In genomic region chr6:99440606-99441005, GRCm38 (mm10) we compare ENCODE assay signal across 11 mouse cellular contexts.
A peak's percentile ranks its signal among the peaks of the same experiment; 100 is the strongest.
DNase-seq lines count a peak whose midpoint lies in the region; ATAC-seq and TF ChIP-seq lines count a peak whose summit lies in the region.
"Had no signal": no experiment of that assay in that cellular context is flagged by ENCODE, and none has a peak within 500 bp of the region (broad histone marks: within the 10 kb centered on the region; RNA-seq: fewer than 3 reads in every experiment).

No protein-coding gene starts in this region.

- no peak overlapping the region for H3K4me3 ChIP-seq in heart, embryonic 13.5 days
- no peak overlapping the region for H3K4me3 ChIP-seq in lung, embryonic 14.5 days (ENCODE audit: low read depth, low read length)
- H3K4me3 ChIP-seq in hindbrain, embryonic 15.5 days: no peak overlapping the region
- no peak overlapping the region for H3K4me3 ChIP-seq in midbrain, postnatal 0 days (ENCODE audit: low read depth, low read length)
- H3K4me3 ChIP-seq: intestine, embryonic 15.5 days; lung, embryonic 15.5 days had no signal

- WGBS in heart, embryonic 13.5 days: 88% methylated on average over 2 of the region's 2 CpGs
- 87% methylated on average over 2 of the region's 2 CpGs for WGBS in lung, embryonic 14.5 days
- WGBS in hindbrain, embryonic 15.5 days: 91% methylated on average over 2 of the region's 2 CpGs
- whole genome bisulfite sequencing in midbrain, postnatal 0 days: 87% methylated on average over 2 of the region's 2 CpGs

- intact Hi-C loops in heart, postnatal 10 days (cut with DNase I): no loop called here

- ATAC-seq in heart, embryonic 13.5 days (ENCODE audit: extremely low read depth, insufficient number of reproducible peaks, low FRiP score, low TSS enrichment): no peak
- ATAC-seq in lung, embryonic 14.5 days (ENCODE audit: insufficient read depth): no peak
- ATAC-seq in hindbrain, embryonic 15.5 days (ENCODE audit: low FRiP score, low read depth): no peak
- ATAC-seq in midbrain, postnatal 0 days (ENCODE audit: low FRiP score): no peak

- no peak for DNase-seq in heart, postnatal 10 days
- DNase-seq in lung, embryonic 14.5 days: no peak
- no peak for DNase-seq in lung, postnatal 36 days
- DNase-seq in midbrain, postnatal 0 days (ENCODE audit: low spot score): no peak
- no peak for DNase-seq in yolk sac, embryonic 10.5 days (ENCODE audit: low spot score)
- DNase-seq: cerebellum, adult 18-20 months; thymus, postnatal 36 days had no signal

- peak overlapping the region; percentile 74 for H3K27ac ChIP-seq in heart, embryonic 13.5 days (replicated peaks)
- H3K27ac ChIP-seq in lung, embryonic 14.5 days (ENCODE audit: low read depth): peak overlapping the region; percentile 8; the same call in 1 of the 2 replicates
- H3K27ac ChIP-seq in hindbrain, embryonic 15.5 days (replicated peaks): 0 out of 2 replicates have a peak overlapping the region, but pooled peaks have one; percentile 33
- H3K27ac ChIP-seq in midbrain, postnatal 0 days (ENCODE audit: low read depth, low read length): 0 out of 2 replicates have a peak overlapping the region, but pooled peaks have one; percentile 62
- H3K27ac ChIP-seq: lung, embryonic 15.5 days had no signal

- no peaks in the 10 kb centered on the region for H3K9me3 ChIP-seq in heart, embryonic 13.5 days
- no peaks in the 10 kb centered on the region for H3K9me3 ChIP-seq in lung, embryonic 14.5 days (ENCODE audit: low read depth, low read length)
- H3K9me3 ChIP-seq in hindbrain, embryonic 15.5 days: no peaks in the 10 kb centered on the region
- no peaks in the 10 kb centered on the region for H3K9me3 ChIP-seq in midbrain, postnatal 0 days (ENCODE audit: low read length)
- H3K9me3 ChIP-seq: intestine, embryonic 15.5 days; lung, embryonic 15.5 days had no signal

- H3K36me3 ChIP-seq in heart, embryonic 13.5 days: no peaks in the 10 kb centered on the region
- no peaks in the 10 kb centered on the region for H3K36me3 ChIP-seq in lung, embryonic 14.5 days (ENCODE audit: insufficient read depth)
- H3K36me3 ChIP-seq in hindbrain, embryonic 15.5 days: no peaks in the 10 kb centered on the region
- H3K36me3 ChIP-seq in midbrain, postnatal 0 days (ENCODE audit: insufficient read depth, low read length): no peaks in the 10 kb centered on the region
- H3K36me3 ChIP-seq: intestine, embryonic 15.5 days; lung, embryonic 15.5 days had no signal

- TF ChIP-seq CTCF in lung, embryonic 14.5 days (IDR thresholded peaks at IDR 0.05; ENCODE audit: low read depth): no peak
- TF ChIP-seq CTCF in midbrain, postnatal 0 days (IDR thresholded peaks at IDR 0.05): no peak

- H3K27me3 ChIP-seq in heart, embryonic 13.5 days (replicated peaks): no peaks in the 10 kb centered on the region
- H3K27me3 ChIP-seq in lung, embryonic 14.5 days (ENCODE audit: insufficient read depth, low read length): no peaks in the 10 kb centered on the region
- H3K27me3 ChIP-seq in hindbrain, embryonic 15.5 days: no peaks in the 10 kb centered on the region
- H3K27me3 ChIP-seq in midbrain, postnatal 0 days (ENCODE audit: insufficient read depth, low read length): no peaks in the 10 kb centered on the region
- H3K27me3 ChIP-seq: intestine, embryonic 15.5 days; lung, embryonic 15.5 days had no signal

- H3K4me2 ChIP-seq in heart, embryonic 13.5 days: no peak overlapping the region
- H3K4me2 ChIP-seq in lung, embryonic 14.5 days: no peak overlapping the region
- H3K4me2 ChIP-seq in hindbrain, embryonic 15.5 days: no peak overlapping the region
- no peak overlapping the region for H3K4me2 ChIP-seq in midbrain, postnatal 0 days (ENCODE audit: low read depth, low read length, poor library complexity, severe bottlenecking)
- H3K4me2 ChIP-seq: lung, embryonic 15.5 days had no signal

- H3K4me1 ChIP-seq in heart, embryonic 13.5 days: peaks cover 46% of the 10 kb centered on the region
- peaks cover 9% of the 10 kb centered on the region; the same call in 1 of the 2 replicates for H3K4me1 ChIP-seq in lung, embryonic 14.5 days (ENCODE audit: insufficient read depth)
- peaks cover 22% of the 10 kb centered on the region for H3K4me1 ChIP-seq in hindbrain, embryonic 15.5 days (replicated peaks)
- peaks cover 9% of the 10 kb centered on the region for H3K4me1 ChIP-seq in midbrain, postnatal 0 days (ENCODE audit: insufficient read depth, low read length)

- H3K9ac ChIP-seq in heart, embryonic 13.5 days: no peak overlapping the region
- H3K9ac ChIP-seq in lung, embryonic 14.5 days: no peak overlapping the region
- no peak overlapping the region for H3K9ac ChIP-seq in hindbrain, embryonic 15.5 days
- H3K9ac ChIP-seq in midbrain, postnatal 0 days (replicated peaks; ENCODE audit: low read length, poor library complexity, severe bottlenecking): no peak overlapping the region
- H3K9ac ChIP-seq: intestine, embryonic 15.5 days; lung, embryonic 15.5 days had no signal

Comparison
In these comparisons a context has a peak if more than half of its experiments do, and no peak if none do; other contexts are left out.
1. H3K27ac ChIP-seq: peak in every context shown above with its lines; median percentile 74 in heart, embryonic 13.5 days; 62 in midbrain, postnatal 0 days; 33 in hindbrain, embryonic 15.5 days; 8 in lung, embryonic 14.5 days.